Comparison of ENCODE assay signal across 8 mouse cellular contexts in the genomic region with DNA sequence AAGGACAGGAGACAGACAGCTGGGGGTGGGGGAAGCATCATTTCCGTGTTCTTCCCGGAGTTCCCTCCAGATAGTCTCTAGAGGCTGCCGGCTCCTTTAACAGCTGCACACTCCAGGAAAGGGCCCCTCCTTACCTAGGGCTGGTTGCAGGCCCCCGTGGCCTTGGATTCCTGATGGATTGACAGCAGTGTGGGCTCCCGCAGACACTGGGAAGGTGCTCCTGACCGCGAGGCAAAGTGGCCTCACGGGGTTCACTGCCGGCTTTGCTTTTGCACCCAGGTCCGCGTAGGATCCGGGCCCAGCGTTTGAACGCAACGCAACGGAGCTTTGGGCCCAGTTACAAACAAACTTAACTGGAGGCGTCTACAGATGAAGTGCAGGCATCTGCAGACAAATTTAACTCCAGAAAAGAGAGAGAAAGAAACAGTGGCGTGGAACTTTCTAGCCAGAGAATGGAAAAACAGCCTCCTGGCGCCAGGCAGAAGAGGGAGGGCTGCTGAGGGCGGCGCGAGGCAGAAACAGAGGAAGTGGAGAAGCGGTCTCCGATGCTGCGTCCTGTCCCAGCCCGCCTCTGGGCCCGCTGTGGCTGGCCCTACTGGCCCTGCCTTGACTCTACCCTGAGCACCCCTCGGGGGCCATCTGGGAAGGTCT. TPM values are rescaled to one million over a fixed set of nuclear protein-coding genes. Genes with fewer than 3 reads are reported as not detected.
DNase-seq lines count a peak whose midpoint lies in the region; ATAC-seq lines count a peak whose summit lies in the region.

A gene (minus strand): TSS at position 524 of the 651 bp plus-strand sequence.

- no peaks in the 10 kb centered on the region for H3K27me3 ChIP-seq in forebrain, embryonic 14.5 days (replicated peaks; ENCODE audit: control insufficient read depth, insufficient read depth, low read length)

- H3K4me3 ChIP-seq in forebrain, embryonic 14.5 days (ENCODE audit: low read depth, low read length): 0 out of 2 replicates have a peak within 1 kb of the TSS, but pooled peaks have one; percentile 4

- peak within 1 kb of the TSS; percentile 45 for H3K9ac ChIP-seq in forebrain, embryonic 14.5 days (ENCODE audit: low read length)

- intact Hi-C loops in heart, postnatal 36 days (cut with DNase I): no loop called here

- WGBS in forebrain, embryonic 14.5 days: 10% methylated on average over 28 of the region's 28 CpGs

- H3K27ac ChIP-seq in forebrain, embryonic 14.5 days (ENCODE audit: low read depth, low read length): no peak within 1 kb of the TSS

- peak within 1 kb of the TSS; percentile 36 for H3K4me2 ChIP-seq in forebrain, embryonic 14.5 days (ENCODE audit: low read length)

- peak; percentile 67 for DNase-seq in CD4-positive, CD25-positive, alpha-beta regulatory T cell, adult 2 months (ENCODE audit: low read depth, low spot score)
- peak; percentile 45 for DNase-seq in ZHBTc4 (ENCODE audit: low read depth, low spot score)
- peak; percentile 7 for DNase-seq in forebrain, embryonic 14.5 days (ENCODE audit: low spot score)
- DNase-seq in heart, postnatal 36 days: peak; percentile 71 to 74
- peak; percentile 45 to 56 for DNase-seq in layer of hippocampus, postnatal 14 days (ENCODE audit: low spot score in 2 of 2)
- peak; percentile 64 for DNase-seq in lung, postnatal 36 days
- DNase-seq in right cerebral cortex, adult 2 months (ENCODE audit: low spot score in 2 of 2): peak; percentile 64 to 70
- DNase-seq in yolk sac, embryonic 10.5 days (ENCODE audit: low spot score): peak; percentile 39

- H3K9me3 ChIP-seq in forebrain, embryonic 14.5 days (replicated peaks; ENCODE audit: control insufficient read depth, low read length): no peaks in the 10 kb centered on the region

- H3K36me3 ChIP-seq in forebrain, embryonic 14.5 days (ENCODE audit: control insufficient read depth, insufficient read depth, low read length): peaks cover 4% of the 10 kb centered on the region; the same call in 1 of the 2 replicates

- peak; percentile 61 for ATAC-seq in forebrain, embryonic 14.5 days

- peaks cover 11% of the 10 kb centered on the region for H3K4me1 ChIP-seq in forebrain, embryonic 14.5 days (ENCODE audit: control insufficient read depth, insufficient read depth, low read length)

RNA-seq across cellular contexts. Expression of the gene that starts here (rescaled TPM):
- 0.69 and 0.83 TPM in 2 replicates for polyA plus RNA-seq in forebrain, embryonic 14.5 days (2014; fragmentation: Nextera tagmentation; extraction: Ambion mirVana)
- 1 to 10 TPM; 4.0 to 4.6 TPM for total RNA-seq in heart, postnatal 36 days (2021)
- total RNA-seq in layer of hippocampus, postnatal 14 days (2021): 1 to 10 TPM; 3.6 to 3.9 TPM

Comparison
In these comparisons a context has a peak if more than half of its experiments do, and no peak if none do; other contexts are left out.
1. Peak in DNase-seq, ATAC-seq, H3K4me3 ChIP-seq, H3K9ac ChIP-seq and H3K4me2 ChIP-seq in forebrain, embryonic 14.5 days; RNA of the gene not detected or under 1 TPM.
2. DNase-seq: peak in every context shown above with its lines; median percentile 72 in heart, postnatal 36 days; 67 in CD4-positive, CD25-positive, alpha-beta regulatory T cell, adult 2 months; 67 in right cerebral cortex, adult 2 months; 64 in lung, postnatal 36 days; 50 in layer of hippocampus, postnatal 14 days; 45 in ZHBTc4; 39 in yolk sac, embryonic 10.5 days; 7 in forebrain, embryonic 14.5 days.